Mouse (Mus musculus) megakaryocyte progenitor cell, adult 5-6 weeks (primary cell): ENCODE data around the gene Irf2. TPM values are rescaled to one million over a fixed set of nuclear protein-coding genes. Genes with fewer than 3 reads are reported as not detected.
A peak's percentile ranks its signal among the peaks of the same experiment; 100 is the strongest.

Source experiments
- ATAC-seq: replicated peaks from 2 replicates; pipeline ENCODE4 v1.8.0; 2016; ENCODE audit warnings: mild to moderate bottlenecking, moderate TSS enrichment, inconsistent platforms; ENCODE audit not compliant: poor library complexity
- total RNA-seq, 2 experiments: library from RNA; stranded (forward) in 1 of 2; stranded (reverse) in 1 of 2; fragments of 157-497, 149-512 nt in 1 of 2; fragments of 200-1000 nt in 1 of 2; gene quantifications; 2 replicates each; pipeline versions ENCODE4 v1.2.3 to v1.2.4; 2015 to 2017

The Irf2 gene
- 56.6 and 58.9 TPM in 2 replicates for total RNA-seq (2015)
- 11.9 and 28.5 TPM in 2 replicates for total RNA-seq (2017)

DNA sequence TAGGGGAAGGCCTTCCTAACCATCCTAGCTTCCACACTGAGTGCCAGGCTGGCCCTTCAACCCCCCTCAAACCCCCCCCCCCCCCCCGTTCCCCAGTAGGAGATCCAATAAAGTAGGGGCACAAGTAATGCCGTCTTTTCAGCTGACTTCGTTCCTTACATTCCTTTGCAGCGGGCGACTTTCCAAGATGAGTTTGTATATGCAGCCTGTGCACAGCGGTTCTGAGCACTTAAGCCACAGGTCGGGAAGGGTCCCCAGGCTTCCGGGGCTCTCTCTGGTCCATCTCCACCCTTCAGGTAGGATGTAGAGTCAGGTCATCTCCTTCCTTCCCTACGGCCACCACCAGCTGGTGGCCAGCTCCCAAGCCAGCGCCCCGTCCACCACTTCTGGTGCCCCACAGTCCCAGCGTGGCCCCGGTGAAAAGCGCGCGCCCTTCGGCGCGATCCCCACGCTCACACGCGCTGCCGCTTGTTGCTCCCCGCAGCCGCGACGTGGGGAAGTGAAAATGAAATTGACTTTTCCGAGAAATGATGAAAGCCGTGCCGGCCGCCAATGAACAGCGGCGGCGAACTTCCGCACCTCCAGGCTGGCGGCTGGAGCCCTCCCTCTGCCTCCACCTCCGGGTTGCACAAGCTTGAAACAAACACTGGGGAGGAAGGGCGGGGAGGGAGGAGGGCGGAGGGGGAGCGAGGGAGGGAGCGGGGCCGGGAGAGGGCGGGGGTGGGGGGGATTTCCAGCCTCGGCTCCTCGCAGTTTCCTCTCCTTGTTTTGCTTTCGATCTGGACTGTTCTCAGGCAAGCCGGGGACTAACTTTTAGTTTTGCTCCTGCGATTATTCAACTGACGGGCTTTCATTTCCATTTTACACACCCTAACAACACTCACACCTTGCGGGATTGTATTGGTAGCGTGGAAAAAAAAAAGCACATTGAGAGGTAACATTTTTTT, at the start of gene Irf2:
TSS of gene Irf2 (plus strand) at position 730 of the 947 bp plus-strand sequence.
- peak; percentile 78 for ATAC-seq

DNA sequence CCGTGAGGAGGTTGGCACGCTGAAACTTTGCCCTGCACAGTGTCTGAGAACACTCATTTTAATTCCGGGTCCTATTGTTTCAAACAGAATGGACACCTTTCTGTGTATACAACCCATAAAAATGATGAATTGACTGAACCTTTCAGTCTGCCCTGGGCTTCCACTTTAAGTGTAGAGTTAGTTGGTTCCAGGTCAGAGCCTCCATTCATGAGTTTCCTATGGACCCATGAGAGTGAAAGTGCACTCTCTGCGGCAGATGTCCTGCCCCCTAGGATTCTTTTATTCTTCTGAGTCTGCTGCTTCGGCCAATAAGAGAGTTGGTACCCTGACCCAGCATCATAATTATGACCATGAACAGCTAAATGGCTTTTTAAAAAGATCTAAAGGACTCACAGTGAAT, 49.4 kb upstream of the Irf2 start:
- ATAC-seq = no peak

DNA sequence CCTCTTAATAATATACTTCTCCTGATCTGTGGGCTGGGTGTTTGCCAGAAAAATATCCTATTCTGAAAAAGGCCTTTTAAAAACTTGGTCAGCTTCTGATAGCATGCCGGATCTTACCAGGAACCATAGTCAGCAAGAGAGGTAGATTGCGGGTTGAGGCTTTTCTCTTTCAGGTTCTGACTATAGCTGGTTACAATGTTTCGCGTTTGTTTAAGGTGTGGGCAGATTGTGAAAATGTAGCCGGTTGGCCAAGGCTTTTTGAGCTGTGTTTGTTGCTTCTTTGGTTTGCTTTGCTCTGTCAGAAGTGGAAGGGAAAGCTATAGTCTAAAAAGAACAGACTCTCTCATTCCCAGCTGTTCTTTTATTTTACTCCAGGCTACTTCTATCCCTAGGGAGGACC, 49.0 kb upstream of the Irf2 start:
- ATAC-seq = no peak

DNA sequence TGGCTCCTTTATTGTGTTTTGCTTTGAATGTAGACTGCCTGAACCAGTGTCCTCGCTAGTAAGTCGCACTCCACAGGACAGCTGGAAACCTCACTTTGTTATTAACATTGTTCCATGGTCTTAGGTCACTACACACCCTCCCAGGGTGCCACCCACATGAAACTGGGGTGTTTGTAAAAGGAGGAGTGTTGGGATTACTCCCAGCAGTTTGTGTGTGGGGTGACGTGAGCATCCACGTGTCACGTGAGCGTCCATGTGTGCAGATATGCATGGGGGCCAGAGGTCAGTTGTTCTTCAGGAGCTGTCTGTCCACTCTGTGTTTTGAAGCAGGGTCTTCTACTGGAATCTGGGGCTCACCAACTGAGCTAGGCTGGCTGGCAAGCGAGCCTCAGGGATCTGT, 48.2 kb upstream of the Irf2 start:
- no peak for ATAC-seq

DNA sequence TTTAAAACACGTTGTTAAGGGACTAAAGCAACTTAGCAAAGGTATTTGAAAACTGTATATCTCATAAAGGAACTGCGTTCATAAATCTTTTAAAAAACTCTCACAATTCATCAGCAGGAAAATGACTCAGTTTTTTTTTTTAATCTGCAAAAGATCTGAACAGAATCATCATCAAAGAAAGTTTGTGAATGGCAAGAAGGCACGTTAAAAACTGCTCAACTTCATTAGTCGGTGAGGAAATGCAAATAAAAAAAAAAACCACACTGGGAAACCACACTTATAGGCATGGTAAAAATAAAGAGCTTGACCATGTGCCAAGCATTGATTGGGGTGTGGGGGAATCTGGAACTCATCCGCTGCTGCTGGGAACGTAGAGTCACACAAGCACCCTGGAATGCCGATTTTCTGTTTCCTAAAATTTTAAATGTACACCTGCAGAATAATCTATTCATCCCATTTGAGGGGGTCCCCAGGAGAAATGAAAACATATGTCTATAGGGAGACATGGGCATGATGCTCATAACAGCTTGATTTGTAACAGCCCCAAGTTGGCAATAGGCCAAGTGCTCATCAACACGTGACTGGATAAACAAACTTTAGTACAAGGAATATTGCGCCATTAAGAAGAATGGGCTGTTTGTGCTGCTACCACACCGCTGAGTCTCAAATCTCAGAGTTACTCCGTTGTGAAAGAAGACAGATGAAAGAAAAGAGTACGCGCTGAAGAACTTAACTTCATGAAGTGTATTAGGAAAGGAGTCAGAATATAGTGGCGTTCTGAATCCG, 43.1 kb upstream of the Irf2 start:
- ATAC-seq = 0 out of 2 replicates have a peak, but pooled peaks have one; percentile 34

DNA sequence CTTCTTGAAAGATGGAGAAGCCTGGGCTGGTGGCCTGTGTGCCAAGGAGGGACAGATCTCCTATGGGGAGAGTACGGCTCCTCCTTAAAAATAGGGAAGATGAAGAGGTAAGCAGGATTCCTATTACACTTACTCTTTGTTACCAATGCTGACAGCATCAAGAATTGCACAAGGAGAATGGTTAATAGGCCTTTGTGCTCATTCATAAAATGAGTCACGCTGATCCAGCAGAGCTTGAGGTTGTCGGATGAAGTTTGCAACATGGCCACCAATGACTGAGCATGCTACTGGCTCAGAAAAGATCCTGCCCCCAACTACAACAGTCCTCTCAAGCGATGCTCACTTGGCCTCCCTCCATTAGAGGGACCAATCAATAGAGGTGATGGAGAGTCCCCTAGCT, 42.0 kb upstream of the Irf2 start:
- ATAC-seq = no peak

DNA sequence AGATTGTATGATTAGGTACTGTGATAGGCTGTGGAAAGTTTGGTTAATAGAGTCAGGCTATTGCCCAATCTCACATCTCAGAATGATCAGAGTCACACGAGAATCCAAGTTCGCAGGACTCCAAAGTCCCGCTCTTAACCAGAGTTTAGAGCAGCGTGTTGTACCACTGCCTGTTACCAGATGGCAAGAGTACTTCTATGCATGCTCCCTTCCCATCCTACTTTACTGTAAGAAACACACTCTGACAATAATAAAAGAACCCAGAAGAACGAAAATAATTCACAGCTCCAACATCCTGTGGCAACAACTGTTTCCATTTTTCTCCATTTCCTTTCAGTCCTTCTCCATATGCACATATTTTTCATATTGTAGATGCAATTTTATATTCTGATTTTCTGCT, 41.4 kb upstream of the Irf2 start:
- ATAC-seq = no peak

DNA sequence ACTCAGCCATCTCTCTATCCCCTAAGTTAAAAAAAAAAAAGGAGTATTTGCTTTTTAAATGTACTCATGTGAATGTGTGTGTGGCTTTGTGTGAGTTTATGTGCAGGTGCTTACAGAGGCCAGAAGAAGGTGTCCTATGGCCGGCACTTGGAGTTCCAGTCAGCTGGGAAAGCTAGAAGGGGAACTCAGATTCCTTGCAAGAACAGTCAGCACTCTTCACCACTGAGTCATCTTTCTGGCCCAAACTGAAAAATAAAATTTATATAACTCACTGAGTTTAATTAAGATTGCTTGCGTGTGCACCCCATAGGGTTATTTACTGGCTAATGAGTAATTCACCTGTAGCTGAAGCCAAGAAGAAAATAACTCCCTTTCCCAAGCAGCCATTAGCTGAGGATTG, 34.4 kb upstream of the Irf2 start:
- ATAC-seq = no peak

DNA sequence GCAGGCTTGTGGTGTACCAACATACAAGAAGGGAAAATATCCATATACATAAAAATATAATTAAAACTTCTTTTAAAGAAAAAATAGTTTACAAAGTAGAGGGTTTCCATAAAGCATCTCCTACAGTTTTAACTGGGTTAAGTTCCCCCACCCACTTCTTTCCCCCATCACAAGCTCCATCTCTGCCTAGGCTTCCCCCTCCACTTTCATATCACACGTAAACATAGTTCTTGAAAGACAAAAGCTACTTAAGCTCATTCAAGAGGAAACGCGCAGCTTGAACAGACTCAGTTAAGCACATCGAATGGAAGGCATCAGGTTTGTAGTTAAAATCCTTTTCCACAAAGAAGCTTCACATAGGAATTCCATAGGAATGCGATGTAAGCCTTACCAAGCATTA, 32.8 kb upstream of the Irf2 start:
- ATAC-seq = no peak

DNA sequence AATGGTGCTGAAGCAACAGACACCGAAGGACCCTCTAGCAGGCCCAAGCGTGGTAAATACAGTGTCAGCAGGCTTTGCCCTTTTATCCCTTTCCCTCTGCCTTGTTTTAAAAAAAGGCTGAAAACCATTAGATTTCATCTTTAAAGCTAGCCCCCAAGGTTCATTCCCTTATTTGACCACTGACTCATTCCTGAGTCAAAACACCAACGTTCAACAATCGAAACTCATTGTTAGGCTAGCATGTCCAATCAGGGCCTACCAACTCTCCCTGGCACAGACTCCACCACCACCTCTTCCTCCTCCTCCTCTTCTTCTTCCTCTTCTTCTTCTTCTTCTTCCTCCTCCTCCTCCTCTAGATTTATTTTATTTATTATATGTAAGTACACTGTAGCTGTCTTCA, 30.2 kb upstream of the Irf2 start:
- no peak for ATAC-seq

DNA sequence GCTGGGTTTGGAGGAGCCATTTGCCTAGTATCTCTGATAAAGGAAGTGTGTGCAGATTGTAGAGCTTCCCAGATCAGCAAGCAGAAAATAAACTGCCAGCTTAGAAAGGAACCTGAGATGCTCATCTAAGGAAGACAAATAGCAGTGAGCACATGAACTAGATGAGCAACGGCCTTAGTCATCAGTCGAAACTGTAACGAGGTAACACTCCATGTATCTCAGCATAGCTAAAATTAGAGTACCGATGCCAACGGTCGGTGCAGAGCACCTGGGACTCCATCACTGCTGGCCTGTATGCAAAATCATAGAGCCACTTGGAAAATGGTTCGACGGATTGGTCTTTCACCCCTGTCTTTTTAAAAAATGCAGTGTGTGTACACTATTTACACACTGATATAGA, 29.2 kb upstream of the Irf2 start:
- no peak for ATAC-seq

DNA sequence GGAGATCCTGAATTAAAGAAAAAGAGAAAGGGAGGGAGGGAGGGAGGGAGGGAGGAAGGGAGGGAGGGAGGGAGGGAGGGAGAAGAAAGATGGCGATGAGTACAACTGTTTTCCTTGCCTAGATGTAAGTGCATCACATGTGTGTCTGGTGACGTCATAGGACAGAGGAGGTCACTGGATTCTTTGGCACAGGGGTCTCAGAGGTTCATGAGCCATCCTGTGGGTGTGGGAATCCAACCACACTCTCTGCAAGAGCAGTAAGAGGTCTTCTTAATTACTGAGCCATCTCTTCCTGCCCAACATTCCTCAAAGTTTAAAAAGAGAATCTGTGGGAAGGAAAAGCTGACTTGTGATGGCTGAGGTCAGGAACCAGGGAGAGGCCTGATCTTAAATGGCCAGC, 28.0 kb upstream of the Irf2 start:
- ATAC-seq = no peak

DNA sequence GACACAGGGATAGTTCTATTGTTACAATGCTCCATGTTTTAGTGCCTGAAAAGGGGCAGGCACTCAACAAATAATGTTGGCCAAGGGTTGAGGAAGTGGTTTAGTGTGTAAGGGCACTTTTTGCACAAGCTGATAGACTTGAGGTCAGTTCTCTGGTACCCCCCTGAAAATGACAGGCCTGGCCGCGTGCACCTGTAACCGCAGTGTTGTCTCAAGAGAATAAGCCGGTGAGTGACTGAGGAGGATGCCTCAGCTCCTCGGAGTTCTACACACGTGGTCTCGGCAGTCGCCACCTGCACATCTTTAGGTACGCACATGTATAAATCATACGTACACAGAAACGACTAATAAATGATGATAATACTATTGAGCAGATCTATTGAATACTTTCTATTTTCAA, 26.4 kb upstream of the Irf2 start:
- ATAC-seq = peak; percentile 33

DNA sequence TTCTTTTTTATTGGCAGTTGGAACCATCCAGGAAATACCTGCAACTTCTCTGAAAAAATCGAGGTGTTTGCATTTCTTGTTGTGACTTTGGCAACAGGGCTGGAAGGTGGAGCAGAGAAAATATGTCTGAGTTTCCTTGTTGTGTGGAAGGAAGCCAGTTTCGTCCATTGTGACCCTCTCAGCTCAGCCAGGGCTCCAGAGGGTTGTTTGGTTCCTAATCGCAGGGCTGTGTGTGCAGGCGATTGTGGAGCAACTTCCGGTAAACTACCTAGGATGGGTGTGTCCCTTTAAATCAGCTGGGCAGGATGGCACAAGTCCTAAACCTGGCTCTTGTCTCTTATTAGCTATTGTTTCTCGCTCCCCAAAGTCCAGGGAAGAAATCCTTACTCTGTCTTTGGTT, 25.7 kb upstream of the Irf2 start:
- peak; percentile 88 for ATAC-seq

DNA sequence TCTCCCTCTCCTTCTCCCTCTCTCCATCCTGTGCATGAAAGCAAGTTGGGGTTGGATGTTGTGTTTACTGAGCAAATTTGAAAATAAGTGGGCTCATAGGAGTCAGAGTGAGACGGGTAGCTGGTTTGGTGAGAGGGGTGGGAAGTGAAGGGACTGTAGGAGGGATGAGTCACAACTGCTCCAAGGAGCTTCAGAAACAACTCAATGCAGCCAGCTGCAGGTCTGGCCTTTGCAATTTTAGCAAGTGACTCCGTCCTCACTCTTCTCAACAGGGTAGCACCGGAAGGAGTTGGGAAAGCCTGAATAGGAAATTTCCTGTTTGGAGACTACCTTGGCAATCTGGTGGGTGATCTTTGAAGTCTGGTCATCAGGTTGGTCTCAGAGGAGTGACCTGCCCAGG, 25.1 kb upstream of the Irf2 start:
- ATAC-seq = no peak

DNA sequence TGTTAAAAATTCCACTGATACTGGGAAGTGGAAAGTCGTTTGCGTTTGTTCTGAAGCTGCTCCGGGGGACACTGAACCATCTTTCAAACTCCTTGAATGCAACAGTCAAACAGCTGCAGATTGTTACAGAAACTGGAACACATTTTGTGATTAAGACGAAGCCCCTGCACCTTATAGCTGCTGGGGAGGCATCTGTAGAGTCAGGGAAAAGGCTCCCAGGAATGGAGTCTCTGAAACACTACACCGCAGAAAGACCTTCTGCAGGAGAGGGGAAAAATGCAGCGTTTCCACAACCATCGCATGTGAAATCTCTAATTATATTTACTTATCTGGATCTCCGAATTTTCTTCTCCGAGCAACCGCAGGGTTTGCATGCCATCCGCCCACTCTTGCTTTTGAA, 23.1 kb upstream of the Irf2 start:
- no peak for ATAC-seq

DNA sequence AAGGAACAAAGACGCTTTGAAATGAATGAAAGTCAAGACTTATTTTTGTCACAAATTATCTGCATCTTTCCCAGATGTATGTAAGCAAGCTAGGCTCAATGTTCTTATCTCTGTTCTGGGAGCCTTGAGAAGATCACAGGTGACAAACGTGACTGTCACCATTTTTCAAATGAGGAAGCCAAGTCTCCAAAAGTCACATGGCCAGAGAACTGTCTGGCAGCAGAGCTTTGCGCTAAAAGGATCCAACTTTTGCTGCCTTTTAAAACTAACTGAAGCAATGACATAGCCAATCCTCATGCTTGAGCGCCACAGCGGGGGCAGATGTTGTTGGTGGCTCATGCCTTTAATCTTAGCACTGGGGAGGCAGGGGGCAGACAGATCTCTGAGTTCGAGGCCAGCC, 22.4 kb upstream of the Irf2 start:
- ATAC-seq = no peak

DNA sequence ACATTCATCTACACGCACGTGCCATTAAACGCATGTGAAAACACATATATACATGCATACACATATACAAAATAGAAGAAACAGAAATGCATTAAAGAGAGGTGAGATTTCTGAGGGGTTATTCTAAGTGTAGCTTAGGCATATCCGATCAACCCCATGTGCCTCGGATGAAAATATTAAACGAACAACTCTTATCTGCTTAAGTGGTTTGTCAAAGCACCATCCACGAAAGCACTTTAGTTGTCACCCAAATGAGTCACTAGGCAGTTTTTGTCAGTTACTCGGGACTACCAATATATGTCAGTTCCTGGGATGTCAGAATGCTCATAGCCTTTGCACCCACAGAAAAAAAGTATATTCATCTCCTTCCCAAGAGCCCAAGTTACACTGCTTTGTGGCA, 21.2 kb upstream of the Irf2 start:
- no peak for ATAC-seq

DNA sequence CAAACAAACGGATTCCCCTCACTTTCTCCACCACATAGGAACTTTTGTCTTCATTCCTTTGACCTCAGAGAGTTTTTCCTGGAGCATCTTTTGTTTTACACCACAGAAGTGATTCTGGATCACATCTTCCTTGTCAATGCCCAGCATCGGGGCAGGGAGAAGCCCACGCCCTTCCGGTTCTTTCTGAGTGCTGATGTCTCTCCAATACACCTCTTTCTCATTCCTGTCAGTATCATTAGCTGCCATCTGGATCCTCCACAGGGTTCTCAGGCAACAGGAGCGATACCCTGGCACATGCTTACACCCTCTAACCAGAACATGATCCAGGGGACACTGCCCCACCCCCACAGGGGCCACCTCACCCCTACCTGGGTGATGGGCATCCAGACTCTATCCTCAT, 20.8 kb upstream of the Irf2 start:
- ATAC-seq = peak; percentile 26

DNA sequence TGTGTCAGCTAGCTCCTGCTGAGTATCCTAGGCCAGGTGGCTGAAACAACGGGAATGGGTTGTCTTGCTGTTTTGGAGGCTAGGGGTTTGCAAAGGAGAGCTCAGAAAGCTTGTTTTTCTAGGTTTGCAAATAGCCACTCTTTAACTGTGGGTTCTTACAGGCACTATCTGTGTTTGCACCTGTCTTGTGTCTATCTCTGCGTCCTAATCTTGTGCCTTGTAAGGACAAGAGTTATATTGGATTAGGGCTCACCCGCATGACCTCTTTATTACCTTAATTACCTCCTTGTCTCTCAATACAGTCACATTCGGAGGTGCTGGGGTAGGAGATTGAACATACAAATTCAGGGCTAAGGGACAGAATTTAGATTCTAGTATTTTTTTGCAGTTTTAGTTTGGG, 18.9 kb upstream of the Irf2 start:
- peak; percentile 64 for ATAC-seq

DNA sequence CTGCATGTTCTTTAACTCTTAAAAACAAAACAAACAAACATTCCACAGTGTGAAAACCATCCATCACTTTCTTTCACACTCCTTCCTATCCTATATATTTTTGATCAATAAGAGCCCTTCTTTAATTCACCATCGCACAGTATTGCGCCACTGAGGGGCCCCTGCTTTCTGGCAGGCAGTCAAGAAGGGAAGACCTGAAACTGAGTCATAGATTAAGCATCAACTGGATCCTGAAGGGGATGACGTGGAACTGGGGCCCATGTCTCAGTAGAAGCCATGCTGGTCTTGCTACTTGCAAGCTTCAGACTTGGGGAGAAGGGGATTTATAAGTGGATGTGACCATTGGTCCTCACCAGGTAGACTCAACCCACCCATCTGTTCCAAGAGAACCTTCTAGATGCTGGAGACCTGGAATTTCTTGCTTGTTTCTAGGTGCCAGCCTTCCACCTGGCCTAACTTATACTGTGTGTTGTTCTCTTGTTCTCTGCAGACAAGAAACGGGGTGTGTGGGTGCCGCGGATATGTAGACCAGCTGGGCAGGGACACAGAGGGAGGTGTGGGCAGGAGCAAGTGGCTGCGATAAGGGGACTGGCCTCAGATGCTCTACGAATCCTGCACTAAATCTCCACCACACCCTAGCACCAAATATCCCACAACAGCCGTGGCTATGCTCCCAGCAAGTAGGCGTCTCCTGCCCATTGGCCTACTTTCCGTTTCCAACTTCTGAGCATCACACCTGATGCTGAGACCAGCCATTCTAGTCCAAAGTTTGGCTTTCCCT, 18.3 kb upstream of the Irf2 start:
- peak; percentile 74 for ATAC-seq
